Mouse (Mus musculus) lung, postnatal 4 days (tissue): Measurements from ENCODE around the gene Glra1.
"Not testable (repeated sequence)": the region's sequence is repeated elsewhere in the genome, so short reads cannot be mapped to it uniquely, and the experiment has no call there.

Source experiments
- DNase-seq, 2 experiments: peaks; one replicate each; pipeline ENCODE4 v3.0.0; 2021

Glra1 gene

GRCm38 (mm10) chr11:55607808-55608523 is at the start of gene Glra1:
Gene Glra1, minus strand, starts transcription at chr11:55608198.
- DNase-seq, result peak; percentile 76 to 80

DNA sequence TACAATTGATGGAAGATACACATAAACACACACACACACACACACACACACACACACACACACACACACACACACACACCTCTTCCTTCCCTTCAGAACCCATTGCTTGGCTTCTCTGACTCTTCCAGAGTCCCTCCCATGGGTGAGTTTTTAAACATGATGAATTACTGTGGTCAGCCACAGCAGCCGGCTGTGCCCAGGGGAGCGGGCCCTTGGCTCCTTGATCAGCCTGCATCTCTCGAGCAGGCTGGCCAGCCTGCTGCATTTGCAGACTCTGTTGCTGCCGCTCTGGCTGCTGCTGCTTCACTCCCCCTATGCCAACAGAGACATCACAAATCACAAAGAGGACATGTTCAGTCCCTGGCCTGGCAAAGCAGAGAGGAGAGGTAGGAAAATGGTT is 29.0 kb upstream of the Glra1 start:
- no peak for DNase-seq

DNA sequence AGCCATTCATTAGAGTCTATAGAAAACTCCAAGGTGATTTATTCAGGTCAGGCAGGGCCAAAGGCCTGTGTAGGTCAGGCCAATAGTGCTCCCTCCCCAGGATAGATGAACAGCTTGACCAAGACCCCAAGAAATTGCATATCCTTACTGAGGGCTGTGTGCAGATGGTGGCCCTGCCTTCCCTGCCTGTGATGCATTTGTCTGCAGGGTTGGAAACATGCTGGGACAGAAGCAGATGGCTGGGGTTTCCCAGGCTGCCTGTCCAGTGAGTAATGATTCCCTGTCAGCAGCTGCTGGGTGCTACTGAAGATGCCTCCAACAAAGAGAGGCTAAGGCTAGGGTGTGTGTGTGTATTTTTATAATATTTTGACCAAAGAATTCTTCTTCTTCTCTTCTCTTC is 25.9 kb upstream of the Glra1 start:
- DNase-seq, result no peak

- not testable (repeated sequence) for DNase-seq
Measured at GRCm38 (mm10) chr11:55614631-55615030, 6.6 kb upstream of the Glra1 start.

- no peak for DNase-seq
Measured at GRCm38 (mm10) chr11:55608524-55608920, 524 bp upstream of the Glra1 start.

GRCm38 (mm10) chr11:55607066-55607807 is 761 bp downstream of the Glra1 start:
- no peak for DNase-seq

DNA sequence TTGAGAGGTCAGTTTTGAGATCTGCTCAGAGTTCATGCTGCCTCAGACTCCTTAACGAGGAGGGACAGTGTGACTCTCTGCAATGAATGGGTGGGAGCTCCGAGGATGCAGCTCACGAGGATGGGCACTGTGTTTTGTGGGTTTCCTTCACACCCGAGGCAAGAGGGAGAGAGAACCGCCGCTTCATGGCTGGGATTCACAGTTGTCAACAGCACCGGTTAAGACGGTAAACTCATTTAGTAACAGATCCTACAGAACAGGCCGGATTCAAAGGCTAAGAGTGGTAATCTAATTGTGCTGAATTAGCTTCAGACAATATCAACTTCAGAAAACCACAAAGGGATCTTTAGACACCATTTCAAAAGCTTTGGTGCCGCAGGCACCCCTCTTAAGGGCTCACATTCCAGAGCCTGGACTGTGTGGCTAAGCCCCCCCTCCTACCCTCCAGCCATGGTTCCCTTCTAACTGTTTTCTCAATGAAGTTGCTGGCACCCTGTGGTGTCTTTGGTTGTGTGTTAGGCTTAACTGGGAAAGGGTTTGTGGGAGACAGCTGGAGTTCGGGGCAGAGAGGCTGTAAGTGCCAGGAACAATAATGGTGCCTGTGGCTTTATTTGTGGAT is 6.4 kb downstream of the Glra1 start:
- no peak for DNase-seq

DNA sequence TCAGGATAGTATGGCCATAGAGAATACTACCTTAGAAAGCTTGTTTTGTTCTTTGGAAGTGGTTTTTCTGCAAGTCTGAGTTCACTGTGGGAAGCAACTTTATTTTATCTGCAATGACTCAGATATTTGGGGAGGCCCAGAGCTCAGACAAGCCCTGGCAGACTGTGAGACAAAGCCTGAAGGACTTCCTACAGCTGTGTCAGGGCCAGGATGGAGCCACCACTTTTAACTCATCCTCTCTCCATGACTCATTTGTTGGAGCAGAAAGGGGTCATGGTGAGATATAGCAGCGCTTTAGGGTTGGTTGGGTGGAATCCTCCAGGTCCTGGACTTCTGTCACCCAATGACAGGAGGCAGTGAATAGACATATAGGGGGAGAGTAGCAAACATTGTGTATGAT is 12.3 kb downstream of the Glra1 start:
- DNase-seq, result no peak

GRCm38 (mm10) chr11:55594411-55594810 is 13.6 kb downstream of the Glra1 start:
- no peak for DNase-seq

GRCm38 (mm10) chr11:55591194-55591593 is 16.8 kb downstream of the Glra1 start:
- no peak for DNase-seq

GRCm38 (mm10) chr11:55589376-55590167 is 18.4 kb downstream of the Glra1 start:
- DNase-seq, result no peak

DNA sequence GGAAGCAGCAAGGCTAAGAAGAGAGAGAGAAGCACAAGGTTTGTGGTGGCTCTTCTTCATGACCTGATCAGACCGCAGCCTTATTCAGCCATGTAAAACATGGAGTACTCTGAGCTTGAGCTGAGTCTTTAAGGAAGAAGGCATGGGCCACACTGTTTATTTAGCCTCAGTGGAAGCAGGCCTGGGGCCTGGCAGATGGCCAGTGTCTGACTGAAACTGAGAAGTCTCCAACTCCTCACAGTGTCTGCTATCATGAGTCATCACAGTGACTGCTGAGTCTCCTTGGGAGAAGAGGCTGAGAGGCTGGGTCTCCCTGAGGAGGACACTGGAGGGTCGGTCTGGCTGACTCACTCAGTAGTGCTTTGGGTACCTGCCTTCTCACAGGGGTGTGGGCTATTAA is 33.6 kb downstream of the Glra1 start:
- DNase-seq, result peak; percentile 6 to 20

GRCm38 (mm10) chr11:55571144-55571543 is 36.9 kb downstream of the Glra1 start:
- DNase-seq, result peak in 1 of 2 experiments; percentile 9

GRCm38 (mm10) chr11:55566309-55567099 is 41.5 kb downstream of the Glra1 start:
- DNase-seq, result no peak

DNA sequence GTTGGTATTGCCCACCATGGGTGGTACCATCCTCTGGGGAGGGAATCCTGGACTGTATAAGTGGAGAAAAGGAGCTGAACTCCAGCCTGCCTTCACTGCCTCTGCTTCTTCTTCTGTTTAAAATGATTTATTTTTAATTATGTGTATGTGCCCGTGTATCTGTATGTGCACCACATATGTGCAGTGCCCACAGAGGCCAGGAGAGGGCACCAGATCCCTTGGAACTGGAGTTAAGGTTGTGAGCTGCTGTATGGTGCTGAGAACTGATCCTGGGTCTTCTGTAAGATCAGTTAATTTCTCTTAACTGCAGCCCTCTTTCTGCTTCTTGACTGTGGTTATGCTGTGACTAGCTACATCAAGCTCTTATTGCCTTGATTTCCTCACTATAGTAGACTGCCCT is 62.3 kb downstream of the Glra1 start:
- no peak for DNase-seq

DNA sequence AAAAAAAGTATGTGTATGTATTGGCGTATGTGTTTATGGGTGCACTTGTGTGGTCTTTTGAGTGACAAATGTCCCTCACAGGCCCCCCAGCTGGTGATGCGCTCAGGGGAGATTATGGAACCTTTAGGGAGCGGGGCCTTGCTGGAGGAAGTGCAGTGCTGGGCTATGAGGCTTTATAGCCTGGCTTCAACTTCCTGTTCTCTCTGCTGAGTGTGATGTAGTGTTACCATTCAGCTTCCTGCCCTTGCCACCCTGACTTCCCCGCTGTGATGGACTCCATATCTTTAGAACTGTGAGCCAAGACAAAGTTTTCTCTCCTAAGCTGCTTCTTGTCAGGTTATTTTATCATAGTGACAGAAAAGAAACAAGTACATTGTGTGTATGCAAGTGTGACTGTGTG is 65.3 kb downstream of the Glra1 start:
- DNase-seq, result no peak

- DNase-seq, result no peak
Measured at GRCm38 (mm10) chr11:55542128-55542527, 65.9 kb downstream of the Glra1 start.

- DNase-seq, result no peak
Measured at GRCm38 (mm10) chr11:55534766-55535165, 73.2 kb downstream of the Glra1 start.

DNA sequence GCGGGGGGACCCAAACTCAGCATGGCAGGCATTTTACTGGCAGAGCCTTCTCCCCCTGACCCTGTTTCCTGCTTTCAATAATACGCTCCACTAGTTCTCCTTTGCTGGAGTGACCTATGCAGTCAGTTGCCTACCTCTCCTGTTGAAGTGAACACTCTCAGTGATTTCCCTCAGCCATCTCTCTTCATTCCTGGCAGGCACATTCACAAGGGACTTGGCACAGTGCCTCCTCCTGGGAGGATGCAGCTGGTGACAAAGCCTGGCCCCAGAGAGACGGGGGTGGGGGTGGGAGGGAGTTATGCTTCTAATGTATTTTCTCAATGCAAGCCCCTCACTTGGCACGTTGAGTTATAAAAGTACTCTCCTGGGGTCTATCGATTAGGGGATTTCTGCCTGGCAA is 74.6 kb downstream of the Glra1 start:
- DNase-seq, result peak in 1 of 2 experiments; percentile 9

DNA sequence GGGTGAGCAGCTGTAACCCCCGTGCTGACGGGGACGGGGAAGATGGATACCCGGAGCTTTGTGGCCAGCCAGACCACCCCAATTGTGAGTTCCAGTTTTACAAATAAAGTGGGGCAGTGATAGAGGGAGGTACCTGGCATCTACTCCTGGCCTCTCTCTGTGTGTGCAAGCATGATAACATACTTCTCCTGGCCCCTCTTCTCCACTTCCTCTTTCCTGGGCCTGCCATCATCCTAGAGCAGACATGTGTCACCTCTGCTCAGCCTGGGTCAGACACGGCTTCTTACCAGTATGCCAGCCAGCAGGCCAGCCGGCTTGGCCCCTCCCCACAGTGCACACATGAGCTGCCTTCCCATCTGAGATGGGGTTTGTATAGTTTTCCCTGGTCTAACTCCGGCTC is 77.3 kb downstream of the Glra1 start:
- no peak for DNase-seq

GRCm38 (mm10) chr11:55518806-55519674 is 89.0 kb downstream of the Glra1 start:
- DNase-seq, result peak; percentile 47 to 72
